Mouse (Mus musculus): ENCODE results near the gene Vmn2r94.

The Vmn2r94 gene

GRCm38 (mm10) chr17:18277656-18278055, at the start of gene Vmn2r94:
Gene Vmn2r94 (minus strand): TSS chr17:18277756.
- DNase-seq, result no peak

- DNase-seq, result no peak
Measured at GRCm38 (mm10) chr17:18323031-18323430, 45.5 kb upstream of the Vmn2r94 start.

GRCm38 (mm10) chr17:18297799-18298198, 20.2 kb upstream of the Vmn2r94 start, which contains the start of gene Vmn2r93:
Gene Vmn2r93 (plus strand): TSS chr17:18298099.
- DNase-seq, result no peak

GRCm38 (mm10) chr17:18236931-18237330, 40.6 kb downstream of the Vmn2r94 start:
- DNase-seq, result no peak

- DNase-seq, result no peak
Measured at GRCm38 (mm10) chr17:18231996-18232395, 45.6 kb downstream of the Vmn2r94 start.

GRCm38 (mm10) chr17:18221300-18221699, 56.3 kb downstream of the Vmn2r94 start:
- no peak for DNase-seq

All from kidney, adult 8-10 months (tissue).